Mouse (Mus musculus) ES-Bruce4 (cell line): Measurements from ENCODE around the gene Tab1. TPM values are rescaled to one million over a fixed set of nuclear protein-coding genes. Genes with fewer than 3 reads are reported as not detected.

Experiments
- H3K27ac ChIP-seq: 2 replicates; pipeline ENCODE4 v1.5.1; 2012; ENCODE audit warnings: low read length, inconsistent platforms; ENCODE audit not compliant: insufficient read depth
- H3K27me3 ChIP-seq: 2 replicates; pipeline ENCODE4 v1.6.1; 2012; ENCODE audit warnings: mild to moderate bottlenecking, low read length, inconsistent platforms; ENCODE audit not compliant: control insufficient read depth, poor library complexity, insufficient read depth, severe bottlenecking
- H3K36me3 ChIP-seq: 2 replicates; pipeline ENCODE4 v1.6.1; 2012; ENCODE audit warnings: inconsistent platforms, mild to moderate bottlenecking, low read length, moderate library complexity; ENCODE audit not compliant: control insufficient read depth, poor library complexity, insufficient read depth, severe bottlenecking
- H3K4me1 ChIP-seq: one replicate; pipeline ENCODE4 v1.8.1; 2011; ENCODE audit warnings: low read length; ENCODE audit not compliant: control insufficient read depth, insufficient read depth
- H3K4me3 ChIP-seq: 2 replicates; pipeline ENCODE4 v1.5.1; 2011; ENCODE audit warnings: low read depth, mild to moderate bottlenecking, low read length
- H3K9ac ChIP-seq: 2 replicates; pipeline ENCODE4 v1.6.1; 2012; ENCODE audit warnings: low read depth, mild to moderate bottlenecking, inconsistent platforms; ENCODE audit not compliant: poor library complexity, severe bottlenecking
- H3K9me3 ChIP-seq: replicated peaks from 2 replicates; pipeline ENCODE4 v1.6.1; 2012; ENCODE audit warnings: mild to moderate bottlenecking, low read length, inconsistent platforms; ENCODE audit not compliant: control insufficient read depth, poor library complexity, insufficient read depth, severe bottlenecking
- CTCF ChIP-seq: IDR thresholded peaks from one replicate; pipeline ENCODE4 v1.8.1; 2011; ENCODE audit warnings: low read depth, low read length
- EP300 ChIP-seq: IDR thresholded peaks from 2 replicates; pipeline ENCODE4 v1.6.1; 2011; ENCODE audit warnings: low read depth, low read length; ENCODE audit not compliant: insufficient read depth
- POLR2A ChIP-seq: IDR thresholded peaks from one replicate; pipeline ENCODE4 v1.8.1; 2011; ENCODE audit warnings: low read length; ENCODE audit not compliant: insufficient read depth
- polyA plus RNA-seq: library from polyadenylated mRNA; stranded (reverse); fragments of >200 nt; gene quantifications from 2 replicates; pipeline ENCODE4 v1.2.4, GENCODE M21; 2011; ENCODE audit warnings: low read depth; ENCODE audit not compliant: missing spikeins, insufficient read depth, insufficient read length

Gene Tab1
- polyA plus RNA-seq, 1 experiment = 15.6 TPM

- Histone ChIP-seq H3K27ac (no peak overlapping the region), H3K27me3 (no peaks in the 10 kb centered on the region), H3K9ac (no peak overlapping the region), H3K4me3 (no peak overlapping the region), H3K4me1 (peaks cover 26% of the 10 kb centered on the region), H3K36me3 (no peaks in the 10 kb centered on the region), H3K9me3 (no peaks in the 10 kb centered on the region)
- TF ChIP-seq POLR2A = no peak
- no peak for TF ChIP-seq EP300
- no peak for TF ChIP-seq CTCF
These were observed 32.1 kb upstream of the Tab1 start for GRCm38 (mm10) chr15:80100871-80101270.

DNA sequence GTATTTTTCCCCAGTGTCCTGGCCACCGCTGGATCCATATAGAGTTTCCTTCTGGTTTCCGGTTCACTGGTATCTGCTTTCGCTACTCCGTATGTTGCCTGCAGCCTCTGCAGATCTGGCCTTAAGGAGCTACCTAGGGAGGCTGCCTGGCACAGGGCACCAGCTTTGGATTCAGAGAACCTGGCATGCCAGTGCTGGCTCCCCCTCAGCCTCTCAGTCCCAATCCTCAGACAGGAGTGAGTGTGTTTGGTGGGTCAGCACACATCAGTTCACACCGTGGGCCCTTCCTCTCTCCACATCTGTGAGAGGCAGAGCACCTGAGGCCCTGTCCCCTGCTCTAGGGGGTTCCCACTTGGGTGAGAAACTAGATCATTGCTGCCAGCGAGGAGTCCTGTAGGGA is 31.4 kb upstream of the Tab1 start:
- Histone ChIP-seq H3K9ac (no peak overlapping the region), H3K36me3 (no peaks in the 10 kb centered on the region), H3K9me3 (no peaks in the 10 kb centered on the region), H3K4me1 (peaks cover 20% of the 10 kb centered on the region), H3K27me3 (no peaks in the 10 kb centered on the region), H3K27ac (no peak overlapping the region), H3K4me3 (no peak overlapping the region)
- TF ChIP-seq EP300 = no peak
- TF ChIP-seq CTCF = no peak
- TF ChIP-seq POLR2A = no peak

DNA sequence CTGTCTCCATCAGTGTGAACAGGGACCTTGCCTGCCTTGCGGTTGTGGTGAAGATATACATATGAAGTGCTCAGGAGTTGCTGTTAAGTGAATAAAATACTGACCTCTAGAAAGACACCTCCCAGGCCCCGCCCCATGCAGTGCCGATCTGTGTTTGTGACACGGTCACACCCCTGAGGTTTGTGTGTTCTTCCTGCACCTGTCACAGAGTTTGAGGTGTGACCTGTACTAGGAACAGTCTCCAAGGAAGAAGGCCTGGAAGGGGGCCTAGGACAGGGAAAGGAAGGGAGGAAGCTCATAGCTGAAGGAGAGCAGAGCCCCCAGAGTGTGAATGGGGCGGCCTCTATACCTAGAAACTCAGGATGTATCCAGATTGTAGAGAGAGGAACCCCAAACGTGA is 30.4 kb upstream of the Tab1 start:
- no peak for TF ChIP-seq EP300
- no peaks in the 10 kb centered on the region for H3K36me3 ChIP-seq
- no peak overlapping the region for H3K9ac ChIP-seq
- no peaks in the 10 kb centered on the region for H3K27me3 ChIP-seq
- H3K4me3 ChIP-seq = no peak overlapping the region
- peaks cover 19% of the 10 kb centered on the region for H3K4me1 ChIP-seq
- no peak overlapping the region for H3K27ac ChIP-seq
- H3K9me3 ChIP-seq = no peaks in the 10 kb centered on the region

GRCm38 (mm10) chr15:80105490-80106410 is 27.2 kb upstream of the Tab1 start:
- Histone ChIP-seq H3K9me3 (no peaks in the 10 kb centered on the region), H3K4me3 (no peak overlapping the region), H3K36me3 (no peaks in the 10 kb centered on the region), H3K27me3 (no peaks in the 10 kb centered on the region), H3K4me1 (peaks cover 4% of the 10 kb centered on the region), H3K27ac (0 out of 2 replicates have a peak overlapping the region, but pooled peaks have one; percentile 11), H3K9ac (no peak overlapping the region)
- TF ChIP-seq CTCF (peak; percentile 59), POLR2A (no peak)

DNA sequence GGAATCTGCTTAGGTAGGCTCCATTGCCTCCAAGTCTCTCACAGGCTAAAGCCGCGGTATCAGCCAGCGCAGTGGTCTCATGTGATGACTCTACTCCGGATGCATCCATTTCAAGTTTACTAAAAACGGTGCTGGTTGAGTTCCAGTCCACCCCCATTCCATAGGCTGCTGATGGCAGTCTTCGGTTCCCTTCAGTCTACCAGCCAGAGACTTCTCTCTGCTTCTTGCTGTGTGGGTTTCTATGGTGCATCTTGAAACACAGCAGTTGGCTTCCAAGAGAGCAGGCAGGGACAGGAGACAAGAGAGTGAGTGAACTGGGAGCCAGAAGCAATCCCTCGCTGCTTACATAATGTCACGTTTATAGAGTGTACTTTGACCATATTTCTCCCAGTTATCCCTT is 25.8 kb upstream of the Tab1 start:
- peaks cover 4% of the 10 kb centered on the region for H3K4me1 ChIP-seq
- no peaks in the 10 kb centered on the region for H3K27me3 ChIP-seq
- no peak overlapping the region for H3K4me3 ChIP-seq
- no peaks in the 10 kb centered on the region for H3K36me3 ChIP-seq
- no peak overlapping the region for H3K9ac ChIP-seq
- no peak for TF ChIP-seq CTCF
- no peak for TF ChIP-seq POLR2A
- TF ChIP-seq EP300 = no peak
- H3K9me3 ChIP-seq = no peaks in the 10 kb centered on the region
- no peak overlapping the region for H3K27ac ChIP-seq

- TF ChIP-seq CTCF (peak; percentile 40), EP300 (no peak)
- no peak overlapping the region for H3K27ac ChIP-seq
- no peak overlapping the region for H3K4me3 ChIP-seq
- no peaks in the 10 kb centered on the region for H3K9me3 ChIP-seq
- peaks cover 4% of the 10 kb centered on the region for H3K4me1 ChIP-seq
- H3K9ac ChIP-seq = no peak overlapping the region
- no peaks in the 10 kb centered on the region for H3K27me3 ChIP-seq
- H3K36me3 ChIP-seq = no peaks in the 10 kb centered on the region
These were observed 25.4 kb upstream of the Tab1 start for GRCm38 (mm10) chr15:80107575-80107974.
